Mouse (Mus musculus): ENCODE measurements at regions not wholly inside any gene's neighbourhood (a gene's known extent, or its start where the extent isn't known, plus 50 kb on each side); places are given as distances from the start of the nearest gene placed in this dataset.
A peak's percentile ranks its signal among the peaks of the same experiment; 100 is the strongest.

GRCm38 (mm10) chr12:79879093-79879917 lies 233.5 kb downstream of the Zfp36l1 start:
- H3K4me2 ChIP-seq (replicated peaks; ENCODE audit: low read depth), result no peak overlapping the region
- WGBS, result 36% methylated on average over 15 of the region's 15 CpGs
- no peak overlapping the region for H3K4me3 ChIP-seq (ENCODE audit: low read depth, low read length)
- 0 out of 2 replicates have a peak, but pooled peaks have one; percentile 11 for TF ChIP-seq CTCF (IDR thresholded peaks at IDR 0.05; ENCODE audit: low read depth)
- no peaks in the 10 kb centered on the region for H3K36me3 ChIP-seq (ENCODE audit: control insufficient read depth, insufficient read depth)
- H3K4me1 ChIP-seq (replicated peaks; ENCODE audit: control insufficient read depth, insufficient read depth, low read length), result no peaks in the 10 kb centered on the region; the same call in 1 of the 2 replicates
- no peak overlapping the region for H3K9ac ChIP-seq (ENCODE audit: low read depth, low read length)
- H3K27me3 ChIP-seq (replicated peaks; ENCODE audit: control insufficient read depth, insufficient read depth, low read length), result no peaks in the 10 kb centered on the region
- ATAC-seq, result no peak
- H3K9me3 ChIP-seq (ENCODE audit: control insufficient read depth), result no peaks in the 10 kb centered on the region
- no peak overlapping the region for H3K27ac ChIP-seq (ENCODE audit: low read depth, low read length)

GRCm38 (mm10) chr12:79878766-79879092 lies 234.1 kb downstream of the Zfp36l1 start:
- no peak overlapping the region for H3K27ac ChIP-seq (ENCODE audit: low read depth, low read length)

GRCm38 (mm10) chr12:79878163-79878562 lies 234.7 kb downstream of the Zfp36l1 start:
- no peak overlapping the region for H3K4me3 ChIP-seq (ENCODE audit: low read depth, low read length)
- no peak for ATAC-seq
- H3K27me3 ChIP-seq (replicated peaks; ENCODE audit: control insufficient read depth, insufficient read depth, low read length), result no peaks in the 10 kb centered on the region
- WGBS, result 99% methylated on average over 3 of the region's 3 CpGs
- no peaks in the 10 kb centered on the region for H3K9me3 ChIP-seq (ENCODE audit: control insufficient read depth)
- no peak overlapping the region for H3K27ac ChIP-seq (ENCODE audit: low read depth, low read length)
- no peaks in the 10 kb centered on the region for H3K36me3 ChIP-seq (ENCODE audit: control insufficient read depth, insufficient read depth)
- no peak overlapping the region for H3K9ac ChIP-seq (ENCODE audit: low read depth, low read length)
- H3K4me2 ChIP-seq (replicated peaks; ENCODE audit: low read depth), result no peak overlapping the region
- H3K4me1 ChIP-seq (replicated peaks; ENCODE audit: control insufficient read depth, insufficient read depth, low read length), result no peaks in the 10 kb centered on the region; the same call in 1 of the 2 replicates
- TF ChIP-seq CTCF (IDR thresholded peaks at IDR 0.05; ENCODE audit: low read depth), result no peak

More at GRCm38 (mm10) chr12:79878766-79879092, 234.1 kb downstream of the Zfp36l1 start:
- Histone ChIP-seq H3K9ac (ENCODE audit: low read depth, low read length) (no peak overlapping the region), H3K4me2 (replicated peaks; ENCODE audit: low read depth) (no peak overlapping the region), H3K4me1 (replicated peaks; ENCODE audit: control insufficient read depth, insufficient read depth, low read length) (no peaks in the 10 kb centered on the region; the same call in 1 of the 2 replicates), H3K4me3 (ENCODE audit: low read depth, low read length) (no peak overlapping the region), H3K36me3 (ENCODE audit: control insufficient read depth, insufficient read depth) (no peaks in the 10 kb centered on the region), H3K27me3 (replicated peaks; ENCODE audit: control insufficient read depth, insufficient read depth, low read length) (no peaks in the 10 kb centered on the region), H3K9me3 (ENCODE audit: control insufficient read depth) (no peaks in the 10 kb centered on the region)
- 67% methylated on average over 5 of the region's 5 CpGs for WGBS
- no peak for ATAC-seq
- no peak for TF ChIP-seq CTCF (IDR thresholded peaks at IDR 0.05; ENCODE audit: low read depth)

- TF ChIP-seq CTCF (IDR thresholded peaks at IDR 0.05; ENCODE audit: low read depth), result no peak
- H3K4me2 ChIP-seq (replicated peaks; ENCODE audit: low read depth), result no peak overlapping the region
- no peaks in the 10 kb centered on the region for H3K4me1 ChIP-seq (replicated peaks; ENCODE audit: control insufficient read depth, insufficient read depth, low read length)
- H3K27ac ChIP-seq (ENCODE audit: low read depth, low read length), result no peak overlapping the region
- H3K9me3 ChIP-seq (ENCODE audit: control insufficient read depth), result no peaks in the 10 kb centered on the region
- no peak overlapping the region for H3K9ac ChIP-seq (ENCODE audit: low read depth, low read length)
- no peaks in the 10 kb centered on the region for H3K36me3 ChIP-seq (ENCODE audit: control insufficient read depth, insufficient read depth)
- no peaks in the 10 kb centered on the region for H3K27me3 ChIP-seq (replicated peaks; ENCODE audit: control insufficient read depth, insufficient read depth, low read length)
- H3K4me3 ChIP-seq (ENCODE audit: low read depth, low read length), result no peak overlapping the region
- no peak for ATAC-seq
- WGBS, result 45% methylated on average over 2 of the region's 2 CpGs
Measured at GRCm38 (mm10) chr12:79874333-79874732, 238.5 kb downstream of the Zfp36l1 start.

- ATAC-seq, result no peak
- WGBS, result 59% methylated on average over 6 of the region's 6 CpGs
- no peak for TF ChIP-seq CTCF (IDR thresholded peaks at IDR 0.05; ENCODE audit: low read depth)
- no peaks in the 10 kb centered on the region for H3K27me3 ChIP-seq (replicated peaks; ENCODE audit: control insufficient read depth, insufficient read depth, low read length)
- H3K36me3 ChIP-seq (ENCODE audit: control insufficient read depth, insufficient read depth), result no peaks in the 10 kb centered on the region
- no peak overlapping the region for H3K27ac ChIP-seq (ENCODE audit: low read depth, low read length)
- H3K9ac ChIP-seq (ENCODE audit: low read depth, low read length), result no peak overlapping the region
- 0 out of 2 replicates have a peak, but pooled peaks cover 4% of the 10 kb centered on the region for H3K9me3 ChIP-seq (ENCODE audit: control insufficient read depth)
- no peaks in the 10 kb centered on the region for H3K4me1 ChIP-seq (replicated peaks; ENCODE audit: control insufficient read depth, insufficient read depth, low read length)
- H3K4me2 ChIP-seq (replicated peaks; ENCODE audit: low read depth), result no peak overlapping the region
- H3K4me3 ChIP-seq (ENCODE audit: low read depth, low read length), result no peak overlapping the region
Measured at GRCm38 (mm10) chr12:79865179-79865552, 247.6 kb downstream of the Zfp36l1 start.

GRCm38 (mm10) chr12:79864346-79865178 lies 248.3 kb downstream of the Zfp36l1 start:
- no peak overlapping the region for H3K27ac ChIP-seq (ENCODE audit: low read depth, low read length)
- WGBS, result 80% methylated on average over 20 of the region's 20 CpGs
- ATAC-seq, result no peak

More at GRCm38 (mm10) chr12:79864346-79865178, 248.3 kb downstream of the Zfp36l1 start:
- no peak for TF ChIP-seq CTCF (IDR thresholded peaks at IDR 0.05; ENCODE audit: low read depth)
- Histone ChIP-seq H3K4me3 (ENCODE audit: low read depth, low read length) (no peak overlapping the region), H3K9ac (ENCODE audit: low read depth, low read length) (no peak overlapping the region), H3K36me3 (ENCODE audit: control insufficient read depth, insufficient read depth) (no peaks in the 10 kb centered on the region), H3K9me3 (ENCODE audit: control insufficient read depth) (0 out of 2 replicates have a peak, but pooled peaks cover 4% of the 10 kb centered on the region), H3K4me2 (replicated peaks; ENCODE audit: low read depth) (no peak overlapping the region), H3K27me3 (replicated peaks; ENCODE audit: control insufficient read depth, insufficient read depth, low read length) (no peaks in the 10 kb centered on the region), H3K4me1 (replicated peaks; ENCODE audit: control insufficient read depth, insufficient read depth, low read length) (0 out of 2 replicates have a peak, but pooled peaks cover 5% of the 10 kb centered on the region)
